Mouse (Mus musculus) 416B (cell line): ENCODE measurements around the gene Zcchc24.
"Not testable (repeated sequence)": the region's sequence is repeated elsewhere in the genome, so short reads cannot be mapped to it uniquely, and the experiment has no call there.

ENCODE experiments used
- DNase-seq: peaks from one replicate; pipeline ENCODE4 v3.0.0; 2011; ENCODE audit warnings: low read depth

Gene Zcchc24

GRCm38 (mm10) chr14:25768915-25769625 lies at the start of gene Zcchc24:
Gene Zcchc24 (minus strand): TSS chr14:25769039.
- DNase-seq = peak; percentile 55

- peak; percentile 74 for DNase-seq
These were observed 47.6 kb upstream of the Zcchc24 start for GRCm38 (mm10) chr14:25816416-25816815.

DNA sequence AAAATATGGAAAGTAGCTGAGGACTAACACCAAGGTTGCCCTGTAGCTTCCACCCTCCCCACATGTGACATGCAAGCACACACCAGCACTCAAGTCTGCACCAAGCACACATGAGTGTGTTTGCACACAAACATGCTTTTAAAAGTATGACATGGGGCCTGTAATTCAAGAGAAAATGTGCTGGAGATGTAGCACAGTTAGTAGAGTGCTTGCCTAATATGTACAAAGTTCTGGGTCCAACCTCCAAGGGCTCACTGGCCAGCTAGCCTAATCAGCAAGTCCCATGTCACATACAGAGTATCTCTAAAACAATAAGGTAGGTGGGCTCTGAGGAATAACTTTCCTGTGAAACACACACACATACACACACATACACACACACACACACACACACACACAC lies 45.3 kb upstream of the Zcchc24 start:
- DNase-seq = no peak

DNA sequence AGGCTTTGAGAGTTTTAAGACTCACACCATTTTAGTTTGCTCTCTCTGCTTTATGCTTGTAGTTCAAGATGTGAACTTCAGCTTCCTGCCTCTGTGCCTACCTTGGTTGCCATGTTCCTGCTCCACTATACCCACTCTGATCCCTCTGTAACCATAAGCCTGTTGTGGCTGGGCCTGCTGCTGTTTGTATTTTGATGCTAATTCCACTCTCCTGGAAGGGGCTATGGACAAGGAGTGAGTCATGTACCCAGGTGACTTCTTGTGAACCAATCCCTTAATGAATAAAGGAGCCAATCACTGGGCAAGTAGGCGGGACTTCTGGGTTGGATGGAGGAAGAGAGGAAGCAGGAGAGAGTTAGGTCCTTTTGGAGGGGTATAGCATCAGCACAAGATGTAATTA lies 42.2 kb upstream of the Zcchc24 start:
- DNase-seq = not testable (repeated sequence)

GRCm38 (mm10) chr14:25806561-25806960 lies 37.7 kb upstream of the Zcchc24 start:
- peak; percentile 24 for DNase-seq

DNA sequence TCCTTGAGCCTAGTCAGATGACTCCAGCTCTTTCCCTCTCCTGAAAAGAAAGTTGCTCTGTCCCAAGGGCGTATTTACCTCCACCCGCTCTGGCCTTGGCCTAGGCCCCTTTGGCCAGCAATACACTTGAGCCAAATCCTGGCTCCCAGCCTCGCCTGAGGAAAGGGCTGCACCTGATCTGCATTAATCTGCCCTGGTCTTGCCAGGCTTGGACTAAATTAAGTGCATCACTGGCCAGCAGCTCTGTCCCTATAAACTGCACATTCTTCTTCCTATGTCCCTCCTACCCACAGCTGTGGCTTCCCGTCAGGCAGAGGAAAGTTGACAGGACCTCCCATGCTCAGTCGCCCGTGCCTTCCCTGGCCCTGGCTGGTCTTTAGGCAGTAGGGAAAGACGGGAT lies 37.0 kb upstream of the Zcchc24 start:
- no peak for DNase-seq

GRCm38 (mm10) chr14:25803246-25803809 lies 34.5 kb upstream of the Zcchc24 start:
- DNase-seq = no peak

GRCm38 (mm10) chr14:25802511-25802910 lies 33.7 kb upstream of the Zcchc24 start:
- DNase-seq = no peak

GRCm38 (mm10) chr14:25800166-25800960 lies 31.5 kb upstream of the Zcchc24 start:
- peak; percentile 56 for DNase-seq

GRCm38 (mm10) chr14:25796619-25797018 lies 27.8 kb upstream of the Zcchc24 start:
- no peak for DNase-seq

DNA sequence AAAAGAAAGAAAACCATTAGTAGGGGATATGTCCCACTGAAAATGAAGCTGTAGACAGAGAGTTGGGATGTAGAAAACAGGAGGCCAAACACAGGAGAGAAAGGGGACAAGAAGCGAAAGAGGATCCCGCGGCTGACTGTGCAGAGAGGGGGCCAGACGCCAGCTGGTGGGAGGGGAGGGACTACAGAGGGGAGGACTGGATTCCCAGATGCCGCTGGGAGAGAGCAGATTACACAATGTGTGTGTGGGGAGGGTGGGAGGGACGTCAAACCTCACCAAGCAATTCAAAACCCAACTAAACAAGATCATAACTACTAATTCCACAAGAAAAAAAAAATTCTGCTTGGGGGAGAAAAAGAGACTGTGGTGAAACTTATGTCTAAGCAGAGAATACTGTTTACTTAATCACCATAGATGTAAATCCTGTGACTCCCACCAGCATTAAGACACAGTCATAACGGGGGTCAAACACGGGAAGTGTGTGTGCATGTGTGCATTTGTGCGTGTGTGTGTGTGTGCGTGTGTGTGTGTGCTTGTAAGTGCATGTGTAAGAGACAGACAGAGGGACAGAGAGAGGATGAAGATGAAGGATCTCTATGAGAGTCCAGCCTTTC lies 26.8 kb upstream of the Zcchc24 start:
- no peak for DNase-seq

DNA sequence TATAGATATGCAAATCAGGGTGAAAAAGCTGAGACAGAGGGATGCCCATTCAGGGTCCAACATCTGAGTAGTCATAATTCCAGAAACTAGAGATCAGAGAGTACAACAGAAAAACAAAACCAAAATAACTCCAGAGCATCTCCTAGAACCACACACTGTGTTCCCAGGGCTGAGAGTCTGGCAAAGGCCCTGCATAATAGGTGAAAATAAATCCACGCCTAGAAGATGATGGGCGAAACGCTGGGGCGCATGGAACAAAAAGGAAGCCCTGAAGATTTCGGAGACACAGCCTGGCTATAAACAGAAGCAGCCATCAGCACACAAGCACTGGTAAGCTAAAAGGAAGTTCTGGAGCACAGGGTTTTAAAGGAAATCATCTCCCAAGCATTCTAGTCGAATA lies 26.2 kb upstream of the Zcchc24 start:
- no peak for DNase-seq

DNA sequence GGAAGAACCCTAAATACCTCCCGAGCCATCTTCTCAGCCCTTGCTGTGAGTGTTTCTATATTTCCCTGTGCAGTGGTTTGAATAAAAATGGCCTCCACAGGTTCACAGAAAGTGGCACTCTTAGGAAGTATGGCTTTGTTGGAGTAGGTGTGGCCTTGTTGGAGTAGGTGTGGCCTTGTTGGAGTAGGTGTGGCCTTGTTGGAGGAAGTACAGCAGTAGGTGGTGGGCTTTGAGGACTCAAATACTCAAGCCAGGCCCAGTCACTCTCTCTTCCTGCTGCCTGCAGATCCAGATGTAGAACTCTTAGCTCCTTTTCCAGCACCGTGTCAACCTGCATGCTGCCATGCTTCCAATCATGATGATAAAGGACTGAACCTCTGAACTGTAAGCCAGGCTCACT lies 25.5 kb upstream of the Zcchc24 start:
- DNase-seq = no peak

DNA sequence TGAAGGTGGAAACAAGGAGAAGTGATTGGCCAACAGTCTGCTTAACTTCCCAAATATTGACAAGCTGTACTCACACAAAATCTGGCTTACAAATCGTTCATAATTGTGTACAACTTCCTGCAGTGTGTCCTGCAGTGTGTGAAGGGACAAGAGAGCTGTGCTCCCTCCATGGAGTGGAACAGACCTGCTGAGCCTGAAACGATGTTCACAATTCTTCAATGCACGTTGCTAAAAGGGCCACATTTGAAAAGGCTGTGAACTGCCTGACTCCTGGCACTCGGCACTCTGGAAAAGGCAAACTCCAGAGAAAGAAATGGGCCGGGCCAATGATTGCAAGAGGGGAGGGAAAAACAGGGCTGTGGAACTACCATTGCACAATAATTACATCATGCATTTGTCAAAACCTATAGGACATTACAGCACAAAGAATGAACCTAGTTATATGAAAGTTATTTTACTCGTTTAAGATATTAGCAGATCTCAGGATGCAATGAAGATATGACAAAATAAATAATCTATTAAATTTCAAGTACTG lies 22.0 kb upstream of the Zcchc24 start:
- no peak for DNase-seq

DNA sequence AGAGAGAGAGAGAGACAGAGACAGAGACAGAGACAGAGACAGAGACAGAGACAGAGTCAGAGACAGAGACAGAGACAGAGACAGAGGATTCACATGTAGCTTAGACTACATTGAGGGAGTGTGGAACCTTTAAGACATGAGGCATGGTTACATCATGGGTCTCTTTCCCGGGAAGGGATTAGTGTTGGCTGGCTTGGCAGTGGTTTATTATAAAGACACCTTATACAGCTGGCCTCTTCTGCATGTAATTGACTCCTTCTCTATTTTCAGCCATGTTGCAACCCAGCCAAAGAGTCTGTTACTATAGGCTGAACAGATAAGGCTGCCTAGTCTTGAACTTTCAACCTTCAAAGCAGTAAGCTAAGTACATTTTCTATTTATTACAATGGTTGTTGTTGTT lies 21.1 kb upstream of the Zcchc24 start:
- no peak for DNase-seq

- DNase-seq = peak; percentile 78
These were observed 20.4 kb upstream of the Zcchc24 start for GRCm38 (mm10) chr14:25789207-25789606.

GRCm38 (mm10) chr14:25788201-25788600 lies 19.4 kb upstream of the Zcchc24 start:
- DNase-seq = peak; percentile 33

- no peak for DNase-seq
These were observed 18.6 kb upstream of the Zcchc24 start for GRCm38 (mm10) chr14:25787387-25787910.

DNA sequence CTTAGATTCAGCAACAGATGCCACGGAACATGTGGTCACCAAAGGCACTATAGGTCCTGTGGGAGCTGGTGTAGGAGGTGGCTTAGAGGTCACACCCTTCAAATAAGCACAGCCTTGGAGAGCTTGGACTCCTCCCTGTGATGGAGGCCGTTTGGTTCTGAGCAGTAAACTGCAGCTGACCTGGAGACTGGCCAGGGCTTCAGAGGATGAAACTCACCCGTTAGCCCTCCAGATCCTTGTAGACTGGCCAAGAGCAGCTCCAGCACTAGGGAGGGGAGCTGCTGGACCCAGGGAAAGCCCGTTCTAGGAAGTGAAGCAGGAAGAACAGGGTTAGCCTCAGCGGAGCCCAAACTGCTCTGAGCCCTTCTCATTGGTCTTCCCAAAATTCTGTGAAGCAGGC lies 18.1 kb upstream of the Zcchc24 start:
- DNase-seq = no peak

DNA sequence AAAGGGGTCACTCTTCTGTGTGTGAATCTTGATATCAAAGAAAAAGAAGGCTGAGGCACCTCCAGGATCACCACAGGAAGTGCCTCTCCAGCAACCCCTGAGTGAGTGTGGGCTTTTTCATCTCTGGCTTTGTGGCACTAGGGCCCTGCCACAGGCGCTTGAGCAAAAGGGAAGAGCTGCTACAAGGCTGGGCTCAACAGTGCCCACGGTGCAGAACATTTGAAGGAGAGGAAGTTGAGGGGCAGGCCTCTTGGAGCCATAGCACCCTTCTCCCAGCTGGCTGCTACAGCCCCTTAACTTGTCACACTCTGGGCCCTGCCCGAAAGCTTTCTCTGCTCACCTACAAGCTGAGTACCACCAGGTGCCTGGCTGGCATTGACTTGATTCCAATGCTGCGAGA lies 16.4 kb upstream of the Zcchc24 start:
- DNase-seq = no peak

DNA sequence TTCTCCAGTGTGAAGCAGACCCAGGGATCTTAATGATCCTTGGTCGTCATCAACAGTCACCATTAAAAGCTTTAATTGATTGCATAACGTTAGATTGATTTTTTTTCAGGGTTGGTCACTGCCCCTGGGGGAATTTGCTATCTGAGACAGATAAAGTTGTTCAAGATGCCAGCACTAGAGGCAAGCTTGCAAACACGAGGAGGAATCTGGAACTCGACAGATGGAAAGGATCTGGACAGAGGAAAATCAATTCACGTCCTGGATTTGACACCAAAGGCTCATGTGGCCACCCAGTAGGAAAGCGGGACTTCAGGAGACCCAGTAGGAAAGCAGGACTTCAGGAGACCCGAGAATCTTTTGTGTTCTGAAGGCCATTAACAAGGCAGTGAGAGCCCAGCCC lies 14.4 kb upstream of the Zcchc24 start:
- DNase-seq = no peak

GRCm38 (mm10) chr14:25780601-25781000 lies 11.8 kb upstream of the Zcchc24 start:
- DNase-seq = no peak
